Mouse (Mus musculus) right cerebral cortex, postnatal 4 days (tissue): ENCODE data around the gene 5530401A14Rik.

Experiments
- DNase-seq: peaks from one replicate; pipeline ENCODE4 v3.0.0-alpha.2; 2022

The 5530401A14Rik gene

GRCm38 (mm10) chr11:81860250-81860972 is at the start of gene 5530401A14Rik:
5530401A14Rik (plus strand) TSS chr11:81860673.
- DNase-seq: peak; percentile 19

GRCm38 (mm10) chr11:81814816-81815215 is 45.7 kb upstream of the 5530401A14Rik start:
- peak; percentile 43 for DNase-seq

GRCm38 (mm10) chr11:81816531-81816930 is 43.9 kb upstream of the 5530401A14Rik start:
- DNase-seq: no peak

- no peak for DNase-seq
These were observed 28.1 kb upstream of the 5530401A14Rik start for GRCm38 (mm10) chr11:81832381-81832780.

- no peak for DNase-seq
These were observed 22.0 kb upstream of the 5530401A14Rik start for GRCm38 (mm10) chr11:81838426-81838825.

- DNase-seq: no peak
These were observed 19.5 kb upstream of the 5530401A14Rik start for GRCm38 (mm10) chr11:81841001-81841400.

GRCm38 (mm10) chr11:81845010-81845685 is 15.3 kb upstream of the 5530401A14Rik start:
- DNase-seq: no peak

- DNase-seq: no peak
These were observed 14.8 kb upstream of the 5530401A14Rik start for GRCm38 (mm10) chr11:81845686-81846036.

- no peak for DNase-seq
These were observed 12.5 kb upstream of the 5530401A14Rik start for GRCm38 (mm10) chr11:81847773-81848490.

- DNase-seq: peak; percentile 22
These were observed 5.3 kb downstream of the 5530401A14Rik start for GRCm38 (mm10) chr11:81865661-81866382.

- no peak for DNase-seq
These were observed 11.2 kb downstream of the 5530401A14Rik start for GRCm38 (mm10) chr11:81871506-81872213.

GRCm38 (mm10) chr11:81896511-81896910 is 36.0 kb downstream of the 5530401A14Rik start:
- no peak for DNase-seq

GRCm38 (mm10) chr11:81897547-81898354 is 37.3 kb downstream of the 5530401A14Rik start:
- peak; percentile 25 for DNase-seq

- no peak for DNase-seq
These were observed 41.8 kb downstream of the 5530401A14Rik start for GRCm38 (mm10) chr11:81902318-81902717.

GRCm38 (mm10) chr11:81908760-81909159 is 48.3 kb downstream of the 5530401A14Rik start:
- no peak for DNase-seq

- DNase-seq: no peak
These were observed 49.0 kb downstream of the 5530401A14Rik start for GRCm38 (mm10) chr11:81909397-81909894.

GRCm38 (mm10) chr11:81913071-81913470 is 52.6 kb downstream of the 5530401A14Rik start:
- no peak for DNase-seq

GRCm38 (mm10) chr11:81915501-81915900 is 55.0 kb downstream of the 5530401A14Rik start:
- DNase-seq: no peak

- DNase-seq: no peak
These were observed 62.6 kb downstream of the 5530401A14Rik start for GRCm38 (mm10) chr11:81923096-81923495.

GRCm38 (mm10) chr11:81923626-81924025 is 63.2 kb downstream of the 5530401A14Rik start:
- no peak for DNase-seq

GRCm38 (mm10) chr11:81926393-81926792 is 65.9 kb downstream of the 5530401A14Rik start:
- DNase-seq: no peak
